Mouse (Mus musculus) embryonic facial prominence, embryonic 14.5 days (tissue): ENCODE measurements around the gene Naa15. TPM values are rescaled to one million over a fixed set of nuclear protein-coding genes. Genes with fewer than 3 reads are reported as not detected.

Experiments
- ATAC-seq: fragments of 200-750 bp; cut with Nextera tagmentation; 2 replicates; pipeline ENCODE4 v1.8.0; 2017; ENCODE audit warnings: low read depth, moderate number of reproducible peaks, moderate TSS enrichment
- DNase-seq: peaks from one replicate; pipeline ENCODE4 v3.0.0-alpha.2; 2015; ENCODE audit warnings: low spot score
- H3K27ac ChIP-seq: fragments of 300-500 bp; sonication (generic); replicated peaks from 2 replicates; pipeline ENCODE4 v1.5.1; 2014; ENCODE audit warnings: low read depth, mild to moderate bottlenecking, low read length, moderate library complexity
- H3K27me3 ChIP-seq: fragments of 300-500 bp; sonication (generic); replicated peaks from 2 replicates; pipeline ENCODE4 v1.6.1; 2014; ENCODE audit warnings: low read length; ENCODE audit not compliant: control insufficient read depth, insufficient read depth
- H3K36me3 ChIP-seq: fragments of 300-500 bp; sonication (generic); 2 replicates; pipeline ENCODE4 v1.6.1; 2014; ENCODE audit warnings: low read length, mixed read lengths; ENCODE audit not compliant: control insufficient read depth, insufficient read depth
- H3K4me1 ChIP-seq: fragments of 300-500 bp; sonication (generic); 2 replicates; pipeline ENCODE4 v1.6.1; 2014; ENCODE audit warnings: antibody characterized with exemption, low read length; ENCODE audit not compliant: control insufficient read depth, insufficient read depth
- H3K4me2 ChIP-seq: fragments of 300-500 bp; sonication (generic); 2 replicates; pipeline ENCODE4 v1.6.1; 2014; ENCODE audit warnings: low read depth, mild to moderate bottlenecking, low read length, moderate library complexity, mixed read lengths
- H3K4me3 ChIP-seq: fragments of 300-500 bp; sonication (generic); 2 replicates; pipeline ENCODE4 v1.5.1; 2014; ENCODE audit warnings: low read depth, mild to moderate bottlenecking, low read length
- H3K9ac ChIP-seq: fragments of 300-500 bp; sonication (generic); 2 replicates; pipeline ENCODE4 v1.6.1; 2014; ENCODE audit warnings: low read depth, mild to moderate bottlenecking, low read length, moderate library complexity, mixed read lengths
- H3K9me3 ChIP-seq: fragments of 300-500 bp; sonication (generic); 2 replicates; pipeline ENCODE4 v1.6.1; 2016; ENCODE audit warnings: low read length; ENCODE audit not compliant: control insufficient read depth
- WGBS: fragments of 180-500 bp; shearing (Covaris S2); extraction: QIAGEN DNeasy Blood & Tissue Kit; methylation state at CpG from one replicate; pipeline ENCODE4 v1.1.7; 2014; 5-methylcytosine and 5-hydroxymethylcytosine counted together
- polyA plus RNA-seq: library from polyadenylated mRNA; unstranded; fragments of >200 nt; fragmentation: Nextera tagmentation; extraction: Ambion mirVana; gene quantifications from 2 replicates; pipeline ENCODE4 v1.2.1, GENCODE M21; 2014

The Naa15 gene
- polyA plus RNA-seq, 1 experiment from 2014 or later: 34.8 TPM

DNA sequence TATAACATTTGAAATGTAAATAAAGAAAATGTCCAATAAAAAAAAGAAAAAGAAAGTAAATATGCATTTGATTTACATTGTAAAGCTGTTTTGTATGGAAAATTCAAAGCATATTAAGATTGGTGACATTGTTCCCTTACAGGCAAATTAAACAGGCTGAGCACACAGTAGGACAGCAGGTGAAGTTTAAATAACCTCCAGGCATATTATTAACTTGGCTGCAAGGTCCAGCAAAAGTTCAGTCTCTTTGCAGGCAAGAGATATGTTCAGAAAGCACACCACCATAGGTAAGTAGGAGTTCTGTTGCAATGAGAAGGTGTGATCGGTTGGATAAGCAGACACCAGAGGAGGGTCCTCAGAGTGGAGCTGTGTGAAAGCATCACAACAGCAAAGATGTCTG is 83.0 kb downstream of the Naa15 start:
- no peak overlapping the region for H3K4me2 ChIP-seq
- 100% methylated on average over 1 of the region's 1 CpGs for WGBS
- H3K27me3 ChIP-seq: no peaks in the 10 kb centered on the region
- no peak for DNase-seq
- no peak overlapping the region for H3K9ac ChIP-seq
- peaks cover 4% of the 10 kb centered on the region; the same call in 1 of the 2 replicates for H3K4me1 ChIP-seq
- H3K9me3 ChIP-seq: no peaks in the 10 kb centered on the region
- H3K36me3 ChIP-seq: peaks cover 28% of the 10 kb centered on the region; the same call in 1 of the 2 replicates
- H3K4me3 ChIP-seq: no peak overlapping the region
- no peak for ATAC-seq
- H3K27ac ChIP-seq: no peak overlapping the region

DNA sequence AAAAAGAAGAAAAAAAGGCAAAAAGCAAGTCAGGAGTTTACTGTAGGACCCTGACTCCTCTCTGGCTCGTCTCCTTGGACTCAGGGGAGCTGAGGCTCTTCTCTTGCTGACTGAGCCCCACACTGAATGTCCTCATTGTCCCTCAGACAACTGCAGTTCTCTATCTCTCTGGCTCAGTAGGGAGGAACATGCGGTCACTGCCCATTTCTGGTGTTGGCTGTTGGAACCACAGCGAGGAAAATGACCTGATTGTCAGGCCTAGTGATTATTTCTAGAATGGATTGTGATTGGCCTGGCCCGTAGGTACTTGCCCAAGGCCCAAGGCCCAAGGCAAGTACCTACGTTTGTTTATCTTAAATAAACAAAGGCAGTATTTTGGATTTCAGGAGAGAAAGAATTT is 83.7 kb downstream of the Naa15 start:
- H3K27me3 ChIP-seq: no peaks in the 10 kb centered on the region
- peaks cover 21% of the 10 kb centered on the region; the same call in 1 of the 2 replicates for H3K36me3 ChIP-seq
- DNase-seq: no peak
- H3K4me3 ChIP-seq: no peak overlapping the region
- no peaks in the 10 kb centered on the region for H3K9me3 ChIP-seq
- no peak overlapping the region for H3K4me2 ChIP-seq
- peaks cover 4% of the 10 kb centered on the region; the same call in 1 of the 2 replicates for H3K4me1 ChIP-seq
- WGBS: 66% methylated on average over 5 of the region's 5 CpGs
- no peak overlapping the region for H3K27ac ChIP-seq
- no peak for ATAC-seq
- no peak overlapping the region for H3K9ac ChIP-seq

DNA sequence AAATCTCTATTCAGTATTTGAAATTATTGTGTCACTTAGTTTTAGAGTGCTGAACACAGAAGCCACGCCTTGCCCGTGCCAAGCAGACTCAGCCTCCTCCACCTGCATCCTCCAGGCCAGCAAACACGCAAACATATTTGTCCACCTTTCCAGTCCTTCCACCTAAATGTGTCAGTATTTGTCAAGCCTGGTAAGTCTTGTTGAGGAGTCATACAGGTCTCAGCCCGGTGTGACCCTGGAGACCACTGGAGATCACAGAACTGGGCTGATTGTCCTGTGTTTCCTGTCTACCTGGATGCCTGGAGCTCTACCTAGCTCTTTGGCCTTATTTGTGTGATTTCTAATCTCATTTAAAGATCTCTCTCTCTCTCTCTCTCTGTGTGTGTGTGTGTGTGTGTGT is 84.9 kb downstream of the Naa15 start:
- no peak overlapping the region for H3K4me2 ChIP-seq
- WGBS: 91% methylated on average over 4 of the region's 4 CpGs
- no peaks in the 10 kb centered on the region for H3K27me3 ChIP-seq
- H3K4me1 ChIP-seq: peaks cover 4% of the 10 kb centered on the region; the same call in 1 of the 2 replicates
- no peak for DNase-seq
- H3K4me3 ChIP-seq: no peak overlapping the region
- H3K36me3 ChIP-seq: peaks cover 10% of the 10 kb centered on the region; the same call in 1 of the 2 replicates
- H3K9ac ChIP-seq: no peak overlapping the region
- ATAC-seq: no peak
- H3K9me3 ChIP-seq: no peaks in the 10 kb centered on the region
- no peak overlapping the region for H3K27ac ChIP-seq

DNA sequence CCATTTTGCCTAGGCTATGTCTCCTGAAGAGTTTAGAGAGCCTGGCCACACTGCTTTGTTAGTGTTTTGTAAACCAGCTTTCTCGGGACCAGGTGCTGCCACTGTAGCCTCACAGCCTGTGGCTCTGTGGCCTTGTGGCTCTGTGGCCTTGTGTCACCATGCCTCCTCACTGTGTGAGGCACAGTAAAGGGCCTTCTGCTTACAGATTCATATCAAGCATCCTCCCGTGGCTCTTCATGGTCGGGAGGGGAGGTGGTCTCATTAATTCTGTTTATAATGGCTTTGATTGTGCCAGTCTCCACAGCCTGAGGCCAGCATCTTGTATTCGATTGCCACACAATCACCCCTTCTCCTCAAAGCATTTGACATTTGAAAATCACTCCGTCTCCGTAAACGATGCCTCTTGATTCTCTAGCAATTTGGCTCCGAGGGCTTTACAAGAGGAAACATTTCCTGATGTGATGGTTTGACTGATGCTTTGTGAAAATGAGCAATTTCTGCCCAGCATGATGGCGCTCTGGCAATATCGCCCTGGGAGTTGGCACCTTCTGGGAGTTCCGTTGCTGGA is 89.5 kb downstream of the Naa15 start:
- H3K36me3 ChIP-seq: no peaks in the 10 kb centered on the region
- H3K4me1 ChIP-seq: peaks cover 4% of the 10 kb centered on the region; the same call in 1 of the 2 replicates
- DNase-seq (no peak), ATAC-seq (no peak)
- 59% methylated on average over 11 of the region's 11 CpGs for WGBS
- H3K27me3 ChIP-seq: no peaks in the 10 kb centered on the region
- no peak overlapping the region for H3K27ac ChIP-seq
- no peak overlapping the region for H3K4me2 ChIP-seq
- no peak overlapping the region for H3K9ac ChIP-seq
- no peak overlapping the region for H3K4me3 ChIP-seq
- H3K9me3 ChIP-seq: no peaks in the 10 kb centered on the region

- H3K27me3 ChIP-seq: no peaks in the 10 kb centered on the region
- no peak overlapping the region for H3K4me3 ChIP-seq
- 0 out of 2 replicates have a peak, but pooled peaks have one; percentile 41 for ATAC-seq
- DNase-seq: peak; percentile 70
- no peaks in the 10 kb centered on the region for H3K36me3 ChIP-seq
- 38% methylated on average over 19 of the region's 19 CpGs for WGBS
- peaks cover 4% of the 10 kb centered on the region; the same call in 1 of the 2 replicates for H3K4me1 ChIP-seq
- no peak overlapping the region for H3K27ac ChIP-seq
- H3K4me2 ChIP-seq: no peak overlapping the region
- no peaks in the 10 kb centered on the region for H3K9me3 ChIP-seq
- H3K9ac ChIP-seq: no peak overlapping the region
These were observed 90.5 kb downstream of the Naa15 start for GRCm38 (mm10) chr3:51505465-51505864.

DNA sequence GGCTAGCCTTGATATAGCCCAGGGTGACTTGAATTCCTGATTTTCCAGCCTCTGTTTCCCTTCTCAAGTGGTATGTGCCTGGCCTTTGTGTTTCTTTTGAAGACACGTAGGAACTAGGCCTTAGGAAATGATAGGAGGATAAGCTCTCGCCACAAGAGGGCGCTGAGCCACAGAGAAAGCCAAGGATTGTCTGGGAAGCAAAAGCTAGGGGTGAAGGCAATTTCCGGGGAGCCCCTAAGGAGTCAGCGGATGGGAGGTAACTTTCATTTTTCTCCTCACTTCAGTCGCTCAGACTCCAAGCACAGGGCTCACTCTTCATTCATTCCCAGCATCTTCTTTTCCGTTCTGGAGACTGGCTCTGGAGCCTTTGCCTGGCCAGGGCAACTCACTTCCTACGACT is 96.0 kb downstream of the Naa15 start:
- Histone ChIP-seq H3K9me3 (no peaks in the 10 kb centered on the region), H3K27ac (no peak overlapping the region), H3K36me3 (no peaks in the 10 kb centered on the region), H3K9ac (no peak overlapping the region), H3K4me2 (peak overlapping the region; percentile 24; the same call in 1 of the 2 replicates), H3K4me1 (no peaks in the 10 kb centered on the region), H3K4me3 (no peak overlapping the region), H3K27me3 (no peaks in the 10 kb centered on the region)
- WGBS: 28% methylated on average over 8 of the region's 8 CpGs
- ATAC-seq (0 out of 2 replicates have a peak, but pooled peaks have one; percentile 53), DNase-seq (peak; percentile 81)

- no peaks in the 10 kb centered on the region for H3K4me1 ChIP-seq
- no peak overlapping the region for H3K9ac ChIP-seq
- H3K4me2 ChIP-seq: no peak overlapping the region
- no peaks in the 10 kb centered on the region for H3K36me3 ChIP-seq
- DNase-seq: no peak
- ATAC-seq: no peak
- H3K27me3 ChIP-seq: no peaks in the 10 kb centered on the region
- H3K4me3 ChIP-seq: no peak overlapping the region
- no peak overlapping the region for H3K27ac ChIP-seq
- WGBS: 95% methylated on average over 5 of the region's 5 CpGs
- no peaks in the 10 kb centered on the region for H3K9me3 ChIP-seq
These were observed 97.0 kb downstream of the Naa15 start for GRCm38 (mm10) chr3:51511983-51512382.

GRCm38 (mm10) chr3:51517467-51517866 is 102.5 kb downstream of the Naa15 start:
- 78% methylated on average over 4 of the region's 4 CpGs for WGBS

More at GRCm38 (mm10) chr3:51517467-51517866, 102.5 kb downstream of the Naa15 start:
- H3K9me3 ChIP-seq: no peaks in the 10 kb centered on the region
- H3K36me3 ChIP-seq: peaks cover 28% of the 10 kb centered on the region
- H3K27ac ChIP-seq: no peak overlapping the region
- no peaks in the 10 kb centered on the region for H3K27me3 ChIP-seq
- no peak overlapping the region for H3K9ac ChIP-seq
- DNase-seq (no peak), ATAC-seq (no peak)
- no peaks in the 10 kb centered on the region for H3K4me1 ChIP-seq
- no peak overlapping the region for H3K4me3 ChIP-seq
- H3K4me2 ChIP-seq: no peak overlapping the region
